ENCODE assay signal across 8 mouse cellular contexts in genomic region chr8:116143687-116144573, GRCm38 (mm10).
DNase-seq lines count a peak whose midpoint lies in the region; ATAC-seq and TF ChIP-seq lines count a peak whose summit lies in the region.

No protein-coding gene starts in this region.

- 42% methylated on average over 13 of the region's 13 CpGs for WGBS in embryonic facial prominence, embryonic 13.5 days
- WGBS in large intestine, adult 2 months: 49% methylated on average over 13 of the region's 13 CpGs
- WGBS in lung, embryonic 14.5 days: 40% methylated on average over 13 of the region's 13 CpGs

- H3K79me2 ChIP-seq in C2C12 (ENCODE audit: control insufficient read depth, insufficient read depth): no peaks in the 10 kb centered on the region

- intact Hi-C loops in heart, postnatal 10 days (cut with DNase I): loop anchor here (2.0 kb wide), 1 partner anchor 435 kb away; no protein-coding TSS in a partner anchor

- H3K79me3 ChIP-seq in C2C12 (ENCODE audit: low read depth): no peaks in the 10 kb centered on the region

- DNase-seq in adrenal gland, postnatal 10 days: peak; percentile 76
- DNase-seq in heart, postnatal 10 days: peak; percentile 49 to 63
- peak; percentile 16 for DNase-seq in large intestine, adult 2 months (ENCODE audit: low read depth, low spot score)
- peak; percentile 84 for DNase-seq in lung, embryonic 14.5 days
- DNase-seq in right cerebral cortex, postnatal 10 days (ENCODE audit: low spot score in 2 of 2): peak; percentile 58 to 77

- no peak overlapping the region; the same call in 1 of the 2 replicates for H3K9ac ChIP-seq in embryonic facial prominence, embryonic 13.5 days
- no peak overlapping the region for H3K9ac ChIP-seq in lung, embryonic 14.5 days

- H3K27ac ChIP-seq in embryonic facial prominence, embryonic 13.5 days: peak overlapping the region; percentile 18; the same call in 1 of the 2 replicates
- no peak overlapping the region for H3K27ac ChIP-seq in lung, embryonic 14.5 days (ENCODE audit: low read depth)

- peak; percentile 64 for TF ChIP-seq CTCF in C2C12 (IDR thresholded peaks at IDR 0.05; ENCODE audit: control insufficient read depth, insufficient read depth, insufficient read length)
- peak; percentile 76 for TF ChIP-seq CTCF in lung, embryonic 14.5 days (IDR thresholded peaks at IDR 0.05; ENCODE audit: low read depth)

- no peak overlapping the region for H3K4me2 ChIP-seq in embryonic facial prominence, embryonic 13.5 days
- no peak overlapping the region for H3K4me2 ChIP-seq in lung, embryonic 14.5 days

- no peak overlapping the region for H3K4me3 ChIP-seq in C2C12 (ENCODE audit: insufficient read depth, poor library complexity, severe bottlenecking)
- H3K4me3 ChIP-seq in embryonic facial prominence, embryonic 13.5 days: no peak overlapping the region
- no peak overlapping the region for H3K4me3 ChIP-seq in lung, embryonic 14.5 days (ENCODE audit: low read depth, low read length)

- ATAC-seq in embryonic facial prominence, embryonic 13.5 days (ENCODE audit: insufficient number of reproducible peaks, insufficient read depth, low FRiP score, low TSS enrichment, low read depth): peak; percentile 52; the same call in 1 of the 2 replicates
- peak; percentile 73; the same call in 1 of the 2 replicates for ATAC-seq in lung, embryonic 14.5 days (ENCODE audit: insufficient read depth)
- ATAC-seq in erythroblast, adult 5-6 weeks (replicated peaks; ENCODE audit: low FRiP score, poor library complexity, severe bottlenecking): no peak

- H3K36me3 ChIP-seq in C2C12 (ENCODE audit: control insufficient read depth, insufficient read depth): no peaks in the 10 kb centered on the region
- no peaks in the 10 kb centered on the region for H3K36me3 ChIP-seq in embryonic facial prominence, embryonic 13.5 days
- H3K36me3 ChIP-seq in lung, embryonic 14.5 days (ENCODE audit: insufficient read depth): no peaks in the 10 kb centered on the region

- no peaks in the 10 kb centered on the region for H3K27me3 ChIP-seq in C2C12 (ENCODE audit: control insufficient read depth, insufficient read depth, insufficient read length)
- no peaks in the 10 kb centered on the region; the same call in 1 of the 2 replicates for H3K27me3 ChIP-seq in embryonic facial prominence, embryonic 13.5 days
- no peaks in the 10 kb centered on the region for H3K27me3 ChIP-seq in lung, embryonic 14.5 days (ENCODE audit: insufficient read depth, low read length)

- 0 out of 2 replicates have a peak, but pooled peaks cover 4% of the 10 kb centered on the region for H3K9me3 ChIP-seq in embryonic facial prominence, embryonic 13.5 days
- H3K9me3 ChIP-seq in lung, embryonic 14.5 days (ENCODE audit: low read depth, low read length): no peaks in the 10 kb centered on the region

- no peak overlapping the region for H3ac ChIP-seq in C2C12 (ENCODE audit: control insufficient read depth, insufficient read length, low read depth)

- no peaks in the 10 kb centered on the region for H3K4me1 ChIP-seq in embryonic facial prominence, embryonic 13.5 days
- H3K4me1 ChIP-seq in lung, embryonic 14.5 days (ENCODE audit: insufficient read depth): 0 out of 2 replicates have a peak, but pooled peaks cover 2% of the 10 kb centered on the region

TF ChIP-seq in C2C12, 6 proteins besides CTCF, POLR2A, EP300 and RAD21:
- no peak for TF ChIP-seq FOSL1 (IDR thresholded peaks at IDR 0.05; ENCODE audit: insufficient read depth, low read length, poor library complexity, severe bottlenecking)

Comparison
In these comparisons a context has a peak if more than half of its experiments do, and no peak if none do; other contexts are left out.
1. DNase-seq: peak in every context shown above with its lines; median percentile 84 in lung, embryonic 14.5 days; 76 in adrenal gland, postnatal 10 days; 68 in right cerebral cortex, postnatal 10 days; 56 in heart, postnatal 10 days; 16 in large intestine, adult 2 months.